Mouse (Mus musculus) hindbrain, embryonic 14.5 days (tissue): ENCODE data around the gene Megf8. TPM values are rescaled to one million over a fixed set of nuclear protein-coding genes. Genes with fewer than 3 reads are reported as not detected.

Experiments used
- ATAC-seq: fragments of 200-750 bp; cut with Nextera tagmentation; 2 replicates; pipeline ENCODE4 v1.8.0; 2017; ENCODE audit warnings: moderate number of reproducible peaks, mild to moderate bottlenecking, moderate TSS enrichment, moderate library complexity; ENCODE audit not compliant: low FRiP score
- DNase-seq: peaks from one replicate; pipeline ENCODE4 v3.0.0-alpha.2; 2015; ENCODE audit warnings: low spot score
- H3K27ac ChIP-seq: fragments of 300-500 bp; sonication (generic); 2 replicates; pipeline ENCODE4 v1.5.1; 2014; ENCODE audit warnings: mild to moderate bottlenecking, moderate library complexity
- H3K27me3 ChIP-seq: fragments of 300-500 bp; sonication (generic); 2 replicates; pipeline ENCODE4 v1.6.1; 2014; ENCODE audit warnings: mild to moderate bottlenecking, low read length, mixed read lengths; ENCODE audit not compliant: control insufficient read depth, insufficient read depth
- H3K36me3 ChIP-seq: fragments of 300-500 bp; sonication (generic); replicated peaks from 2 replicates; pipeline ENCODE4 v1.6.1; 2014; ENCODE audit not compliant: control insufficient read depth, insufficient read depth
- H3K4me1 ChIP-seq: fragments of 300-500 bp; sonication (generic); replicated peaks from 2 replicates; pipeline ENCODE4 v1.6.1; 2014; ENCODE audit warnings: antibody characterized with exemption, low read length, mixed read lengths; ENCODE audit not compliant: control insufficient read depth, insufficient read depth
- H3K4me2 ChIP-seq: fragments of 300-500 bp; sonication (generic); replicated peaks from 2 replicates; pipeline ENCODE4 v1.6.1; 2014; ENCODE audit warnings: mild to moderate bottlenecking, moderate library complexity
- H3K4me3 ChIP-seq: fragments of 300-500 bp; sonication (generic); replicated peaks from 2 replicates; pipeline ENCODE4 v1.5.1; 2014; ENCODE audit warnings: mild to moderate bottlenecking, low read length
- H3K9ac ChIP-seq: fragments of 300-500 bp; sonication (generic); 2 replicates; pipeline ENCODE4 v1.6.1; 2014
- H3K9me3 ChIP-seq: fragments of 300-500 bp; sonication (generic); 2 replicates; pipeline ENCODE4 v1.6.1; 2016; ENCODE audit warnings: low read length; ENCODE audit not compliant: control insufficient read depth
- WGBS: fragments of 180-500 bp; shearing (Covaris S2); extraction: QIAGEN DNeasy Blood & Tissue Kit; methylation state at CpG from one replicate; pipeline ENCODE4 v1.1.7; 2014; 5-methylcytosine and 5-hydroxymethylcytosine counted together
- polyA plus RNA-seq: library from polyadenylated mRNA; unstranded; fragments of >200 nt; fragmentation: Nextera tagmentation; extraction: Ambion mirVana; gene quantifications from 2 replicates; pipeline ENCODE4 v1.2.1, GENCODE M21; 2014

The Megf8 gene
- polyA plus RNA-seq, 1 experiment from 2014 or later = 22.0 TPM

DNA sequence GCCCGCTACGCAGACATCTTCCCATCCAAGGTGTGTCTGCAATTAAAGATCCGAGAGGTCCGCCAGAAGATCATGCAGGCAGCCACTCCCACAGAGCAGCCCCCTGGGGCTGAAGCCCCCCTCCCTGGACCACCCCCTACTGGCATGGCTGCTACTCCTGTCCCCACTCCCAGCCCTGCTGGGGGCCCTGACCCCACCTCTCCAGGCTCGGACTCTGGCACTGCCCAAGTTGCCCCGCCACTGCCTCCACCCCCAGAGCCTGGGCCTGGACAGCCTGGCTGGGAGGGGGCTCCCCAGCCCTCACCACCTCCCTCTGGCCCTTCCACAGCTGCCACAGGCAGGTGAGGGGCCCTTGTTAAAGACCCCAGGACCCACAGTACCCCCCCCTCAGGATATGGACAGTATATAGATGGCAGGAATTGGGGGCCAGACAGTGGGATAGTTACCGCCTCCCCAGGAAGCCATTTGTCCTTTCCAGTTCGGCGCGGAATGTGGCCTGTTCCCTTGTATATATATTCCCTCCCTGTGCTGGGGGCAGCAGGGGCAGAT lies 23.7 kb upstream of the Megf8 start:
- peaks cover 81% of the 10 kb centered on the region for H3K36me3 ChIP-seq
- H3K9me3 ChIP-seq = no peaks in the 10 kb centered on the region
- H3K4me2 ChIP-seq = no peak overlapping the region
- no peak overlapping the region for H3K9ac ChIP-seq
- H3K4me1 ChIP-seq = peaks cover 16% of the 10 kb centered on the region
- no peak overlapping the region for H3K4me3 ChIP-seq
- no peaks in the 10 kb centered on the region for H3K27me3 ChIP-seq
- H3K27ac ChIP-seq = 0 out of 2 replicates have a peak overlapping the region, but pooled peaks have one; percentile 8
- no peak for DNase-seq
- WGBS = 86% methylated on average over 10 of the region's 10 CpGs
- ATAC-seq = no peak

DNA sequence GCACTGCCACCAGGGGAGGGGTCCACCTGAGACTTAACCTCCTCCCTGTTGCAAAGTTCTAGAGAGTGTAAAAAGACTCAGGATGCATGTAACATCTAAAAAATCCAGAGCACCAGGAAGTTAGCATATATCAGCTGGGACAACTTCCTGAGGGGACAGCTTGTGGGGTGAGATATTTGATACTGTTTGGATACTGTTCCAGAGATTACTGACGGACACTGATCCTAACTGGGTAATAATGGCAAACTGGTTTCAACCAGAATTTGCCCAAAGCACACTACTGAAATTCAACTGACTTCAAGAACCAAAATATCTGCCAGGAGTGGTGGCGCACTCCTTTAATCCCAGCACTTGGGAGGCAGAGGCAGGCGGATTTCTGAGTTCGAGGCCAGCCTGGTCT lies 22.5 kb upstream of the Megf8 start:
- no peak overlapping the region for H3K4me2 ChIP-seq
- H3K27ac ChIP-seq = no peak overlapping the region
- ATAC-seq (no peak), DNase-seq (no peak)
- no peaks in the 10 kb centered on the region for H3K9me3 ChIP-seq
- H3K4me1 ChIP-seq = peaks cover 20% of the 10 kb centered on the region
- WGBS = 97% methylated on average over 4 of the region's 4 CpGs
- H3K9ac ChIP-seq = no peak overlapping the region
- H3K36me3 ChIP-seq = peaks cover 69% of the 10 kb centered on the region
- no peak overlapping the region for H3K4me3 ChIP-seq
- H3K27me3 ChIP-seq = no peaks in the 10 kb centered on the region

DNA sequence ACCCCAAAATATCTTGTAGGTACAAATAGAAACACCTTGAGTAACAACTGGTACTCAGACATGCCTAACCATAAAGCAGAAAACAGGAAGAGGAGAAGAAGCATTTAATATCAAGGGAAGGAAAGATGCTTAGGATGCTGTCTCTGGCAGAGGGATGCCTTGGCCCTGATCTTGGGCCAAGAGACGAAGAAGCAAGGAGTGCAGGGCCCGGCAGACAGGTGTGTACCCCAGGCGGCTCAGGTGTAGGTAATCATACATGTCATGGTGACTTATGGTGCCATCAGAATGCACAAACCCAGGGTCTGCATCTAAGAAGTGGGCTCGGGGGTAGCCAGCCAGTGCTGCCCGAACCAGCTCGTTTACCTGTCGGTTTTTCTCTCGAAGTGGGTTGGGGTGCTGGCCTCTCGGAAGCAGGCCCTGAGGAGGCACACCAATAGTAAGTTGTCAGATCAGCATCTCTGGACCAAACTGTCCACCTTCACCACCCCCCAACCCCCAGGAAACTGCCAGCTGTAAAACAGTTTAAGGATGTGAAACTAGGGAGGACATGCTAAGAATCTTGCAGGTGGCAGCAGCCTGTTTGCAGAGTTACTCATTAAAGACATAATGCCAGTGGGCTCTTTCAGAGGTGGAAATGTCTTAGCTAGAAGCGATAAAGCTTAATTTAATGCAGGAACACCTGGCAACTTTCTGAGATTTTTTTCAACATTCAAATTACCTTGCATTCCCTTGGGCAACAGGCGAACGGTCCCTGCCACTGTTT lies 21.8 kb upstream of the Megf8 start:
- Histone ChIP-seq H3K4me2 (no peak overlapping the region), H3K27ac (no peak overlapping the region), H3K9ac (no peak overlapping the region; the same call in 1 of the 2 replicates), H3K27me3 (no peaks in the 10 kb centered on the region), H3K4me1 (peaks cover 20% of the 10 kb centered on the region), H3K4me3 (0 out of 2 replicates have a peak overlapping the region, but pooled peaks have one; percentile 79), H3K36me3 (peaks cover 62% of the 10 kb centered on the region), H3K9me3 (no peaks in the 10 kb centered on the region)
- ATAC-seq (no peak), DNase-seq (no peak)
- WGBS = 89% methylated on average over 12 of the region's 12 CpGs

DNA sequence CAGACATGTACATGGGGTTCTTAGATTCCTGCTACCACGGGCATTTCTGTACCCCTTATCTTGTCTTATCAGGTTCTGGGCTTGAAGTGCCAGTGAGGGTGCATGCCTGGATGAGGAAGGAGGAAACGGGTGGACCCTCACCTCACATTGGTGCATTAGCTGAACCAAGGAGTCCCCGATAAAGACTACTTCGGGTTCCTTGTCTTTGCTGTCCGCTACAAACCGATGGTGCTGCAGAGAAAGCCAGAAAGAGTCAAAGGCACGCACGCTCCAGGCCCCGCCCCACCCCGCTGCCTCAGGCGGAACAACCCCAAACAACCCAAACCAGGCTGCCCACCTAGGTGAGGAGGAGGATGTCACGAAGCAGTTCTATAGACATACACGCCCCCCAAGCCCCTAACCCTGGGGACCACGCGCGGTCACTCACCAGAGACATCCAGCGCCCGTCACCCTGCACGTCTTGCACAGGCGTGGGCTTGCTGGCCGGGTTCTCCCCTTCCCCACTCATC lies 20.0 kb upstream of the Megf8 start:
- under 1% methylated on average over 21 of the region's 21 CpGs for WGBS
- peak overlapping the region; percentile 83 for H3K4me2 ChIP-seq
- peak; percentile 63 for DNase-seq
- peak overlapping the region; percentile 91 for H3K9ac ChIP-seq
- peak overlapping the region; percentile 79 for H3K4me3 ChIP-seq
- no peaks in the 10 kb centered on the region for H3K9me3 ChIP-seq
- no peaks in the 10 kb centered on the region for H3K27me3 ChIP-seq
- peaks cover 20% of the 10 kb centered on the region for H3K4me1 ChIP-seq
- no peak; the same call in 1 of the 2 replicates for ATAC-seq
- peak overlapping the region; percentile 97 for H3K27ac ChIP-seq
- peaks cover 44% of the 10 kb centered on the region for H3K36me3 ChIP-seq

DNA sequence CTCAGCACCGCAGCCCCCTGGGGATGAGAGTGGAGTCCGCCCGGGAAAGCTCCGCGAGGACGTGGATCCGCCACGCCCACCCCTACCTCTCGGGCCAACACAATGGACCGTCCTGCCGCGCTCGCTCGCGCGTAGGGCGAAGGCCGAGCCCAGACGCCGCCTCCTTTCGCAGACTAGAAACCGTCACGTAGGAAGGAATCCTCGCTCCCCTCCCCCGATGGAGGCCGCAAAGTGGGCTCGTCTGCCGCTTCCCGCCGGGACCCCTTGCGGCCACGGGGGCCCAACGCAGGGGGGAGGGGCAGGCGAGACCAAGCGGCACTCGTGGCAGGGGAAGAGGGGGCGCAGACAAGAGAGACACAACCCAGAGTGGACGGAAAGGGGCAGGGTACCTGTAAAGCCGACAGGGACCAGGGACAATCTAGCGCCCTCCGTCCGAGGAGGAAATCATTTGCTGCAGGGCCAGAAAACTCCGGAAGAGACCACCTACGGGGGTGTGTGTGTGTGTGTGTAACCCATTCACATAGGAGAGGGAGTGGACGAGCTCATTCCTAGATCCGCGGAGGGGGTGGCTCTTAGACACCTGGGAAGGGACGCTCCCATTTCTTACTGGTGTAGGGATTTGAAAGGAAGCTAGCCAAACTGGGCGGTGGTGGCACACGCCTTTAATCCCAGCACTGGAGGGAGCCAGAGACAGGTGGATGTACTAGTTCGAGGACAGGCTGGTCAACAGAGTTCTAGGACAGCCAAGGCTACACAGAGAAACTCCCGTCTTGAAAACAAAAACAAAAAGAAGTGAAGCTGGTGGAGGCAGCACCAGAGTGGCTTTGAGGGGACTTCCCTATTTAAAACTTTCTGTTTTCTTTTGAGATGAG lies 19.3 kb upstream of the Megf8 start, which contains the start of gene Pafah1b3:
TSS of gene Pafah1b3 (minus strand) at position 533 of the 872 bp plus-strand sequence.
- peak within 1 kb of the TSS; percentile 97 for H3K27ac ChIP-seq
- H3K4me2 ChIP-seq = peak within 1 kb of the TSS; percentile 83
- H3K27me3 ChIP-seq = no peaks in the 10 kb centered on the region
- peak within 1 kb of the TSS; percentile 79 for H3K4me3 ChIP-seq
- H3K36me3 ChIP-seq = peaks cover 37% of the 10 kb centered on the region
- H3K9me3 ChIP-seq = no peaks in the 10 kb centered on the region
- H3K4me1 ChIP-seq = peaks cover 20% of the 10 kb centered on the region
- peak; percentile 93 for DNase-seq
- WGBS = under 1% methylated on average over 52 of the region's 52 CpGs
- peak; percentile 92 for ATAC-seq
- H3K9ac ChIP-seq = peak within 1 kb of the TSS; percentile 91

DNA sequence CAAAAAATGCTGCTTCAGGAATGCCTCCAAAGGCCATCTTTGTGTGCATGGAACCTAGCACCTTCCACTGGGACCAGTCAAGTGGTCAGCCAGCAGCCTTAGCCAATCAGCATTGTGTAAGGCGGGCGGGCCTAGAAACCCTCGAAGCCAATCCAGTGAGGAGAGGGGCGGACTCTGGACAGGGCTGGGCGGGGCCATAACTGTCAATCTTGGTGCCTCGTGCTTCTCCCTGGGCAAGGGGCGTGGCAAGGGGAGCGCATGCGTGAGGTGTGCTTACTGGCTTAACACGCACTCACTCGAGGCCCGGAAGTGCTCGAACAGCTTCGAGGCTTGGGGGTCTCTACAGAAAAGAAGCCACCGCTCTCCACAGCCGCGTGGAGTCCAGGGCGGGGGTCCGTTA lies 15.9 kb upstream of the Megf8 start, which contains the start of gene Prr19:
TSS of gene Prr19 (plus strand) at position 349 of the 400 bp plus-strand sequence.
- peaks cover 22% of the 10 kb centered on the region for H3K4me1 ChIP-seq
- no peaks in the 10 kb centered on the region for H3K27me3 ChIP-seq
- H3K9ac ChIP-seq = no peak within 1 kb of the TSS
- peaks cover 3% of the 10 kb centered on the region for H3K36me3 ChIP-seq
- WGBS = 52% methylated on average over 19 of the region's 19 CpGs
- ATAC-seq = peak; percentile 16; the same call in 1 of the 2 replicates
- no peak within 1 kb of the TSS for H3K4me3 ChIP-seq
- DNase-seq = no peak
- no peak within 1 kb of the TSS for H3K27ac ChIP-seq
- H3K4me2 ChIP-seq = peak within 1 kb of the TSS; percentile 29; the same call in 1 of the 2 replicates
- H3K9me3 ChIP-seq = no peaks in the 10 kb centered on the region

DNA sequence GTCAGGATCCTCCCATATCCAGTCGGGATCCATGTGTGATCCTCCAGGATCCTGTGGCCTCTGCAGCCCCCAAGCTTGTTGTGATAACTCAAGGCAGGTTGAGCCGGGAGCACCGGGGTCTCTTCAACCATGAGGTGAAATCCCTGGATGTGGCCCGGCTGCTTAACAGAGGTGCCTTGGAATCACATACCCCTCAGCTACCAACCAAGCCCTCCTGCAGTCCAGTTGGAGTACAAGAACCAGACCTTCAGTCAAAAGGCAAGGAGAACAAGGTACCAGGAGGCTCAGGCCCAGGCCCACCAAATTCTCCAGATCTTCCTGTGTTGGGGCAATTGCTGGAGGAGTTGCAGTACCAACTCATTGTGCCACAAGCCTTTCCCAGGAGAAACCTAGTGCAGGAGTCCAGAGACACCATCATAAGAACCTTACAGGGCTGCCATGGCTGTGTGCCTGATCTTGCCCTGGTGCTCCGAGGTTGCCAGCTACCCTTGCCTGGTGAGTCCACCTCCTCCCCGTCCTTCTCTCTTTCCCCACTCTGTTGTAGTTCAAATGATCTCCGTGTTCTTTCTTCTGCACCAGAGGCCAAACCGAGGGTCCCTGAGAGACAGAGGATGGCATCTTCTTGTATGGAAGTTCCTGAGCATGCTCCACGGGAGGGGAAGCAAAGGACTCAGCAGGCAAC lies 13.8 kb upstream of the Megf8 start:
- ATAC-seq (no peak), DNase-seq (no peak)
- no peaks in the 10 kb centered on the region for H3K9me3 ChIP-seq
- no peak overlapping the region for H3K9ac ChIP-seq
- H3K4me3 ChIP-seq = no peak overlapping the region
- H3K27me3 ChIP-seq = no peaks in the 10 kb centered on the region
- H3K4me2 ChIP-seq = no peak overlapping the region
- peaks cover 19% of the 10 kb centered on the region for H3K4me1 ChIP-seq
- 73% methylated on average over 9 of the region's 9 CpGs for WGBS
- no peak overlapping the region for H3K27ac ChIP-seq
- no peaks in the 10 kb centered on the region; the same call in 1 of the 2 replicates for H3K36me3 ChIP-seq

DNA sequence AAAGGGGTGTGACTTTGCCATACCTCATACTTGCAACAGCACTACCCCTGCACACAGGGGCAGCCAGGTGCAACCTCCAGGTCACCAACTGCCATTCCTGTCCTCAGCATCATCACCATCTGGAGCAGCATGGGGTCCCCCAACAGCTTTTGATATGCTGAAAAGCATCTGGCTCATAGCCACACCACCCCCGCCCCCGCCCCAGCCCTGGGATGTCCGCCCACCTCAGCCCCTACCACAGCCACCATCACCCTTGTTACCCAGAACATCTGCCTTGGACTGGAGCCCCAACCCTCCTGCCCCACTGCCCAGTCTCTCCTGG lies 13.3 kb upstream of the Megf8 start:
- Histone ChIP-seq H3K4me1 (peaks cover 15% of the 10 kb centered on the region), H3K4me3 (no peak overlapping the region), H3K9me3 (no peaks in the 10 kb centered on the region), H3K9ac (no peak overlapping the region), H3K36me3 (no peaks in the 10 kb centered on the region; the same call in 1 of the 2 replicates), H3K27me3 (no peaks in the 10 kb centered on the region), H3K27ac (no peak overlapping the region), H3K4me2 (no peak overlapping the region)
- DNase-seq (no peak), ATAC-seq (no peak)
- 97% methylated on average over 3 of the region's 3 CpGs for WGBS
